Mouse (Mus musculus): ENCODE results near the gene Rgl2.

Rgl2 gene

GRCm38 (mm10) chr17:33948905-33949537 is 19.7 kb downstream of the Rgl2 start:
- peak; percentile 12 for DNase-seq (ENCODE audit: low spot score)

- DNase-seq (ENCODE audit: low spot score) = no peak
Observed at GRCm38 (mm10) chr17:33950131-33950625, 20.8 kb downstream of the Rgl2 start.

GRCm38 (mm10) chr17:33951021-33951946 is 21.9 kb downstream of the Rgl2 start, which contains the start of gene B3galt4:
B3galt4 (minus strand) TSS chr17:33951488.
- DNase-seq (ENCODE audit: low spot score) = peak; percentile 77

- DNase-seq (ENCODE audit: low spot score) = peak; percentile 8
Observed at GRCm38 (mm10) chr17:33952015-33952414, 22.7 kb downstream of the Rgl2 start.

GRCm38 (mm10) chr17:33952879-33953278 is 23.5 kb downstream of the Rgl2 start:
- no peak for DNase-seq (ENCODE audit: low spot score)

- DNase-seq (ENCODE audit: low spot score) = peak; percentile 3
Observed at GRCm38 (mm10) chr17:33953310-33953709, 24.0 kb downstream of the Rgl2 start.

- DNase-seq (ENCODE audit: low spot score) = peak; percentile 3
Observed at GRCm38 (mm10) chr17:33953961-33954565, 24.7 kb downstream of the Rgl2 start.

- DNase-seq (ENCODE audit: low spot score) = peak; percentile 10
Observed at GRCm38 (mm10) chr17:33954646-33955554, 25.6 kb downstream of the Rgl2 start.

- DNase-seq (ENCODE audit: low spot score) = peak; percentile 98
Observed at GRCm38 (mm10) chr17:33955555-33956214, 26.3 kb downstream of the Rgl2 start, which contains the start of the genes Vps52 and Rps18. Vps52 (plus strand) TSS chr17:33955812. Rps18 (minus strand) TSS chr17:33956001.

- DNase-seq (ENCODE audit: low spot score) = peak; percentile 12
Observed at GRCm38 (mm10) chr17:33956336-33956735, 27.0 kb downstream of the Rgl2 start.

GRCm38 (mm10) chr17:33957493-33957892 is 28.1 kb downstream of the Rgl2 start:
- no peak for DNase-seq (ENCODE audit: low spot score)

GRCm38 (mm10) chr17:33958451-33958850 is 29.1 kb downstream of the Rgl2 start:
- peak; percentile 4 for DNase-seq (ENCODE audit: low spot score)

GRCm38 (mm10) chr17:33959135-33959534 is 29.8 kb downstream of the Rgl2 start:
- peak; percentile 3 for DNase-seq (ENCODE audit: low spot score)

GRCm38 (mm10) chr17:33959948-33960347 is 30.6 kb downstream of the Rgl2 start:
- DNase-seq (ENCODE audit: low spot score) = peak; percentile 5

GRCm38 (mm10) chr17:33962876-33963275 is 33.5 kb downstream of the Rgl2 start:
- peak; percentile 3 for DNase-seq (ENCODE audit: low spot score)

GRCm38 (mm10) chr17:33965082-33965845 is 35.9 kb downstream of the Rgl2 start:
- no peak for DNase-seq (ENCODE audit: low spot score)

- no peak for DNase-seq (ENCODE audit: low spot score)
Observed at GRCm38 (mm10) chr17:33965846-33966550, 36.7 kb downstream of the Rgl2 start.

GRCm38 (mm10) chr17:33968489-33968888 is 39.1 kb downstream of the Rgl2 start:
- peak; percentile 84 for DNase-seq (ENCODE audit: low spot score)

- no peak for DNase-seq (ENCODE audit: low spot score)
Observed at GRCm38 (mm10) chr17:33968927-33969326, 39.6 kb downstream of the Rgl2 start.
